Mouse (Mus musculus): ENCODE results near the gene Atp10a. TPM values are rescaled to one million over a fixed set of nuclear protein-coding genes. Genes with fewer than 3 reads are reported as not detected.

Gene Atp10a
- polyA plus RNA-seq, 1 experiment, result 9.9 TPM

DNA sequence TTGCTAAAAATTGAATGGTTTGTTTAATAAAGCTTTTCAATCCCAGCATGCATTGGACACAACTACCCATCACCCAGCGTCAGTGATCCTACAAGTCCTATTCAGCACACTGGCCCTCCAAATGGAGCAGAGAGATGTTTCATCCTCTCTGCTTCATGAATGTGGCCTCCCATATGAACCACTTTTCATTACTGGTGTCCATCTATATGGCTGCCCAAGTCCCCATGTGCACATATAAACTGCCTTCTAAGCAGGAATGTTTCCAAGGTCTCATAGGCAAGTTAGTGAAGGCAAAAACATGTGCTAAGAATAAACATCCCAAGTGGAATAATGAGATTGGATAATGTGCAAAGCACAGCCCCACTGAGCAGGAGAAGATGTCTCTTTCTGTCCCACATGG is 217.7 kb downstream of the Atp10a start:
- Histone ChIP-seq H3K9me3 (replicated peaks; ENCODE audit: control insufficient read depth, insufficient read depth, low read length, poor library complexity, severe bottlenecking) (no peaks in the 10 kb centered on the region), H3K27me3 (ENCODE audit: control insufficient read depth, insufficient read depth, low read length, poor library complexity, severe bottlenecking) (no peaks in the 10 kb centered on the region), H3K27ac (ENCODE audit: insufficient read depth, low read length) (no peak overlapping the region), H3K4me3 (ENCODE audit: low read depth, low read length) (no peak overlapping the region), H3K9ac (ENCODE audit: low read depth, poor library complexity, severe bottlenecking) (no peak overlapping the region), H3K36me3 (ENCODE audit: control insufficient read depth, insufficient read depth, low read length, poor library complexity, severe bottlenecking) (no peaks in the 10 kb centered on the region), H3K4me1 (ENCODE audit: control insufficient read depth, insufficient read depth, low read length) (no peaks in the 10 kb centered on the region)
- no peak for TF ChIP-seq EP300 (IDR thresholded peaks at IDR 0.05; ENCODE audit: insufficient read depth, low read depth, low read length)
- TF ChIP-seq CTCF (IDR thresholded peaks at IDR 0.05; ENCODE audit: low read depth, low read length), result no peak
- no peak for TF ChIP-seq POLR2A (IDR thresholded peaks at IDR 0.05; ENCODE audit: insufficient read depth, low read length)

Data from ES-Bruce4 (cell line).